Mouse (Mus musculus): ENCODE data around the gene Iffo1. TPM values are rescaled to one million over a fixed set of nuclear protein-coding genes. Genes with fewer than 3 reads are reported as not detected.

Gene Iffo1
- total and polyA plus RNA-seq, 3 experiments: 3.3 to 7.0 (median 6.7) TPM

- Histone ChIP-seq H3K27ac (ENCODE audit: insufficient read depth, low read depth) (no peak overlapping the region), H3K27me3 (replicated peaks) (no peaks in the 10 kb centered on the region), H3K4me2 (ENCODE audit: insufficient read depth, low read depth, poor library complexity, severe bottlenecking) (no peak overlapping the region), H3K79me2 (replicated peaks; ENCODE audit: control insufficient read depth, extremely low read depth, insufficient read depth, poor library complexity, severe bottlenecking) (no peaks in the 10 kb centered on the region), H3K36me3 (replicated peaks in 1 of 2; ENCODE audit: control insufficient read depth in 1 of 2, insufficient read depth in 1 of 2, low read length in 1 of 2) (peaks cover 93 to 98% of the 10 kb centered on the region in 2 experiments), H3K9ac (ENCODE audit: insufficient read depth, low read depth) (no peak overlapping the region), H3K4me1 (ENCODE audit: control insufficient read depth in 1 of 2, insufficient read depth in 2 of 2) (peaks cover under 1 to 6% of the 10 kb centered on the region in 2 experiments; a peak in 3 of 4 replicates), H3K4me3 (replicated peaks in 1 of 3; ENCODE audit: low read depth in 2 of 3, low read length in 2 of 3, poor library complexity in 1 of 3) (no peak overlapping the region), H3K9me3 (replicated peaks; ENCODE audit: low read length) (no peaks in the 10 kb centered on the region)
- dilution Hi-C loops (cut with MboI; ENCODE audit: extremely low pct_ligation_motif_present, extremely low pct_unique_long_range_greater_than_20kb, low sequenced_read_pairs): no loop called here
- DNase-seq (ENCODE audit: extremely low read depth): no peak
- in situ Hi-C loops (cut with MboI; ENCODE audit: low pct_ligation_motif_present, low pct_unique_long_range_greater_than_20kb, low sequenced_read_pairs): no loop called here
- no peak for TF ChIP-seq MEF2A (IDR thresholded peaks at IDR 0.05; ENCODE audit: borderline replicate concordance, low read depth, low read length)
- TF ChIP-seq ZKSCAN1 (IDR thresholded peaks at IDR 0.05; ENCODE audit: borderline replicate concordance, low read depth, low read length): no peak
Observed at GRCm38 (mm10) chr6:125172474-125172873, 27.4 kb downstream of the Iffo1 start.

- Histone ChIP-seq H3K9ac (ENCODE audit: insufficient read depth, low read depth) (no peak overlapping the region), H3K79me2 (replicated peaks; ENCODE audit: control insufficient read depth, extremely low read depth, insufficient read depth, poor library complexity, severe bottlenecking) (no peaks in the 10 kb centered on the region), H3K36me3 (replicated peaks in 1 of 2; ENCODE audit: control insufficient read depth in 1 of 2, insufficient read depth in 1 of 2, low read length in 1 of 2) (peaks cover 90 to 98% of the 10 kb centered on the region in 2 experiments), H3K27ac (ENCODE audit: insufficient read depth, low read depth) (no peak overlapping the region), H3K27me3 (replicated peaks) (no peaks in the 10 kb centered on the region), H3K4me1 (ENCODE audit: control insufficient read depth in 1 of 2, insufficient read depth in 2 of 2) (no peaks in the 10 kb centered on the region), H3K4me2 (ENCODE audit: insufficient read depth, low read depth, poor library complexity, severe bottlenecking) (no peak overlapping the region), H3K4me3 (replicated peaks in 1 of 3; ENCODE audit: low read depth in 2 of 3, low read length in 2 of 3, poor library complexity in 1 of 3) (no peak overlapping the region), H3K9me3 (replicated peaks; ENCODE audit: low read length) (no peaks in the 10 kb centered on the region)
- TF ChIP-seq TCF12 (IDR thresholded peaks at IDR 0.05; ENCODE audit: low read depth, low read length): no peak
- TF ChIP-seq MAFK (IDR thresholded peaks at IDR 0.05; ENCODE audit: insufficient replicate concordance, low read length): no peak
- TF ChIP-seq ZMIZ1 (IDR thresholded peaks at IDR 0.05; ENCODE audit: low read depth, low read length): no peak
- in situ Hi-C loops (cut with MboI; ENCODE audit: low pct_ligation_motif_present, low pct_unique_long_range_greater_than_20kb, low sequenced_read_pairs): no loop called here
- dilution Hi-C loops (cut with MboI; ENCODE audit: extremely low pct_ligation_motif_present, extremely low pct_unique_long_range_greater_than_20kb, low sequenced_read_pairs): no loop called here
- DNase-seq (ENCODE audit: extremely low read depth): no peak
Observed at GRCm38 (mm10) chr6:125173256-125173655, 28.2 kb downstream of the Iffo1 start.

GRCm38 (mm10) chr6:125175469-125175868 is 30.4 kb downstream of the Iffo1 start:
- dilution Hi-C loops (cut with MboI; ENCODE audit: extremely low pct_ligation_motif_present, extremely low pct_unique_long_range_greater_than_20kb, low sequenced_read_pairs) (no loop called here), in situ Hi-C loops (cut with MboI; ENCODE audit: low pct_ligation_motif_present, low pct_unique_long_range_greater_than_20kb, low sequenced_read_pairs) (no loop called here)
- H3K4me3 ChIP-seq (replicated peaks in 1 of 3; ENCODE audit: low read depth in 2 of 3, low read length in 2 of 3, poor library complexity in 1 of 3): no peak overlapping the region
- TF ChIP-seq IRF4 (IDR thresholded peaks at IDR 0.05; ENCODE audit: low read depth, low read length) (no peak), SIN3A (IDR thresholded peaks at IDR 0.05; ENCODE audit: low read length) (no peak), ZKSCAN1 (IDR thresholded peaks at IDR 0.05; ENCODE audit: borderline replicate concordance, low read depth, low read length) (no peak), ZMIZ1 (IDR thresholded peaks at IDR 0.05; ENCODE audit: low read depth, low read length) (no peak), MYC (IDR thresholded peaks at IDR 0.05; ENCODE audit: low read depth, low read length) (no peak), GABPA (IDR thresholded peaks at IDR 0.05; ENCODE audit: insufficient replicate concordance, low read depth, low read length) (no peak), JUN (IDR thresholded peaks at IDR 0.05; ENCODE audit: insufficient read depth, low read depth, low read length) (no peak), CTCF (conservative IDR thresholded peaks at IDR 0.05 in 1 of 2, IDR thresholded peaks at IDR 0.05 in 1 of 2; ENCODE audit: low read depth in 2 of 2, low read length in 2 of 2) (no peak), POLR2AphosphoS2 (IDR thresholded peaks at IDR 0.05; ENCODE audit: low read depth, low read length) (no peak), CHD1 (IDR thresholded peaks at IDR 0.05; ENCODE audit: low read depth, low read length) (no peak), RAD21 (IDR thresholded peaks at IDR 0.05; ENCODE audit: low read depth, low read length) (no peak), TCF12 (IDR thresholded peaks at IDR 0.05; ENCODE audit: low read depth, low read length) (no peak), BHLHE40 (IDR thresholded peaks at IDR 0.05; ENCODE audit: low read depth, low read length) (no peak)
- peaks cover 89 to 94% of the 10 kb centered on the region in 2 experiments for H3K36me3 ChIP-seq (replicated peaks in 1 of 2; ENCODE audit: control insufficient read depth in 1 of 2, insufficient read depth in 1 of 2, low read length in 1 of 2)
- no peaks in the 10 kb centered on the region for H3K4me1 ChIP-seq (ENCODE audit: control insufficient read depth in 1 of 2, insufficient read depth in 2 of 2)
- no peaks in the 10 kb centered on the region for H3K79me2 ChIP-seq (replicated peaks; ENCODE audit: control insufficient read depth, extremely low read depth, insufficient read depth, poor library complexity, severe bottlenecking)
- H3K27ac ChIP-seq (ENCODE audit: insufficient read depth, low read depth): no peak overlapping the region
- DNase-seq (ENCODE audit: extremely low read depth): no peak
- no peaks in the 10 kb centered on the region for H3K27me3 ChIP-seq (replicated peaks)
- no peak overlapping the region for H3K9ac ChIP-seq (ENCODE audit: insufficient read depth, low read depth)
- H3K9me3 ChIP-seq (replicated peaks; ENCODE audit: low read length): no peaks in the 10 kb centered on the region
- H3K4me2 ChIP-seq (ENCODE audit: insufficient read depth, low read depth, poor library complexity, severe bottlenecking): no peak overlapping the region
